Mouse (Mus musculus): ENCODE measurements around the gene Smad9.

The Smad9 gene

DNA sequence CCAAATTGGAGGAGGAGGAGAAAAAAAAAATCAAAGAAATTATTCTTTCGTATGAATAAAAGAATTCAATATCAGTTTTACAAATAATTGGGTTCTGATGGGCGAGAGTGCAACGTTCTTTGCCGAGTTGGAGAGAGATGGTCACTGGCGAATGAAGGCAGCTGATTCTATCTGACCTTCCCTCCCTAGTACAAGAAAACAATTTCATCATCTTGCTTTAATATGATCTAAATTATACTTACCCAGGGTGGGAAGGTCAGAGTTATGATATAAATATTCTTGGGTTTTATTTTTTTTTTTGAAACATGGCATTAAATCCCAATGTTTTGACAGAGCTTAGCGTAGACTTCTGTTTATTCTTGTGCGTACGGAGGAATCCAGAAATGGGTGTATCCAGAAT, 2.1 kb downstream of the Smad9 start:
- DNase-seq (ENCODE audit: low read depth, low spot score): no peak

DNA sequence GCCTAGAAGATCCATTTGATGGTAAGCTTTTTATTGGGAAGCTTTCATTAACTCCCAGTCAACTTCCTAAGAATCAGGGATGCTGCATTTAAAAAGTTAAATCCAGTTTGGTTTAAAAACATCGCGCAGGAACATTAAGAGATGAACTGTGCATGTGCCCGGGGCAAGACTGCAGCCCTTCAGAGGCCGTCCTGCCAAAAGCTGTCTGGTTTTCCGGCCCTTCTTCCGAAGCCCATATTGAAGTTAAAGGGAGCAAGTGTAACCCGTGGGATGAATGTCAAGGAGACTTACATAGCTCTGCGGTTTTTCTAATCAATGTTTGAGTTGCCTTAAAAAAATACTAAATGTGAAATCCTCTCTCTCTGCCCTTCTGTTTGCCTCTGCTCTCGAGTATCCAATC, 3.8 kb downstream of the Smad9 start:
- DNase-seq (ENCODE audit: low read depth, low spot score): no peak

- no peak for DNase-seq (ENCODE audit: low read depth, low spot score)
These were observed 5.1 kb downstream of the Smad9 start for GRCm38 (mm10) chr3:54760321-54761115.

DNA sequence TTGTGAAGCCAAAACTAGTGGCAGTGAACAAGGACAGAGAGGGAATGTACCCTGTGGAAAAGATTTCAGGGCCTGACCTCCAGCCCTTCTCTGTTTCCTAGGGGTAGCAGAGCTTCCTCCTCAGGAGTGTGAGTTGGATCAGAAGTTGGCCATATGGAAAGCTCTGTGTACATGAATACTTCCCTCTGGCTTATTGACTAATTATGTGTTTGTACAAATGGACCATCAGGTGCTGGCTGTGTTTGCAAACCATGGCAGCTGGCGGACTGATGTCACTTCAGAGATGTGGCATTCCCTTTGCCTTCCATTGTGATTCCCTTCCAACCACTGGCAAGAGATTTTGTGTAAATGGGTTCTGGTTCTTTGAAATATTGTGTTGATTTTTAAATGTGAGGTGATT, 5.9 kb downstream of the Smad9 start:
- no peak for DNase-seq (ENCODE audit: low read depth, low spot score)

DNA sequence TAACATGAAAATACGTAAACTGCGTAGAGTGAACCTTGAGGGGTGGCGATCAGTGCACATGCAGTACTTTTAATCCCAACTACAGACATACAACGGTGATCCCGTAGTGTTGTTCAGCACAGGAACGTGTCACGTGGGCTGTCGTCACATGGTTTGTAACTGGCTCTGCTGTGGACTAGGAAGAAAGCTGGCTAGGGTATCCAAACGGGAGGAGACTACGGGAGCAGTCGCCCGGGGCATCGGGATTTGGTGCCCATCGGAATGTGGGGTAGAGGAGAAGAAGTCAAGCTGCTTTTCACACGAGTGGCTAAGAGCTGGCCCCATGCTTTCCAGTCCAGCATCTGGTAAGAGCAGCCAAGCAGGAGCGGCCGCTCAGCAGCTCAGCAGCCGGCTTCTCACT, 9.0 kb downstream of the Smad9 start:
- peak; percentile 48 for DNase-seq (ENCODE audit: low read depth, low spot score)

DNA sequence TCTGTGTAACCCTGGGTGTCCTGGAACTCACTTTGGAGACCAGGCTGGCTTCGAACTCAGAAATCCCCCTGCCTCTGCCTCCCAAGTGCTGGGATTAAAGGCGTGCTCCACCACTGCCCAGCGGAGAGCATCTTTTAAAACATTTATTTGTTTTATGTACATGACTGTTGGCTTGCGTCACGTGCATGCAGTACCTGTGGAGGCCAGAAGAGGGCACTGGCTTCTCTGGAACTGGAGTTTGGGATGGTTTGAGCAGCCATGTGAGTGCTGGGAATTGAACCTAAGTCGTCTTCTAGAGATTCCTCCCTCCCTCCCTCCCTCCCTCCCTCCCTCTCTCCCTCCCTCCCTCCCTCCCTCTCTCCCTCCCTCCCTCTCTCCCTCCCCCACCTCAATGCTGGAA, 10.1 kb downstream of the Smad9 start:
- DNase-seq (ENCODE audit: low read depth, low spot score): peak; percentile 80

- DNase-seq (ENCODE audit: low read depth, low spot score): no peak
These were observed 10.7 kb downstream of the Smad9 start for GRCm38 (mm10) chr3:54766034-54766433.

- no peak for DNase-seq (ENCODE audit: low read depth, low spot score)
These were observed 11.4 kb downstream of the Smad9 start for GRCm38 (mm10) chr3:54766811-54767210.

DNA sequence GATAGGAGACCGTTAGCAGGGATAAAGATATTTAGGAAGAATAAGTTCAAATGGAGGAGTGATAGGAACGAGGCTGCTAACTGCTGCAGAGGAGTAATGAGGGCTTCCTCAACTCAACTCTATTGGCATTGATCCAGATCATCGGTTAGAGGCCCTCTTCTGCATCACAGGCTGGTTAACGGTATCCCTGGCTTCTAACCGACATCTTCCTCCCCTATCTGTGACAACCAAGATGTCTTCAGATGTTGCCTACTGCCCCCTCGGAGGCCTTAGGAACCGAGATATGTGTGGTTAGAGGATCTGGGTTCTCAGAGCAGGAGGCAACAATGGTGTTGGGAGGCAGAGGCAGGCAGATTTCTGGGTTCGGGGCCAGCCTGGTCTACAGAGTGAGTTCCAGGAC, 13.2 kb downstream of the Smad9 start:
- DNase-seq (ENCODE audit: low read depth, low spot score): no peak

DNA sequence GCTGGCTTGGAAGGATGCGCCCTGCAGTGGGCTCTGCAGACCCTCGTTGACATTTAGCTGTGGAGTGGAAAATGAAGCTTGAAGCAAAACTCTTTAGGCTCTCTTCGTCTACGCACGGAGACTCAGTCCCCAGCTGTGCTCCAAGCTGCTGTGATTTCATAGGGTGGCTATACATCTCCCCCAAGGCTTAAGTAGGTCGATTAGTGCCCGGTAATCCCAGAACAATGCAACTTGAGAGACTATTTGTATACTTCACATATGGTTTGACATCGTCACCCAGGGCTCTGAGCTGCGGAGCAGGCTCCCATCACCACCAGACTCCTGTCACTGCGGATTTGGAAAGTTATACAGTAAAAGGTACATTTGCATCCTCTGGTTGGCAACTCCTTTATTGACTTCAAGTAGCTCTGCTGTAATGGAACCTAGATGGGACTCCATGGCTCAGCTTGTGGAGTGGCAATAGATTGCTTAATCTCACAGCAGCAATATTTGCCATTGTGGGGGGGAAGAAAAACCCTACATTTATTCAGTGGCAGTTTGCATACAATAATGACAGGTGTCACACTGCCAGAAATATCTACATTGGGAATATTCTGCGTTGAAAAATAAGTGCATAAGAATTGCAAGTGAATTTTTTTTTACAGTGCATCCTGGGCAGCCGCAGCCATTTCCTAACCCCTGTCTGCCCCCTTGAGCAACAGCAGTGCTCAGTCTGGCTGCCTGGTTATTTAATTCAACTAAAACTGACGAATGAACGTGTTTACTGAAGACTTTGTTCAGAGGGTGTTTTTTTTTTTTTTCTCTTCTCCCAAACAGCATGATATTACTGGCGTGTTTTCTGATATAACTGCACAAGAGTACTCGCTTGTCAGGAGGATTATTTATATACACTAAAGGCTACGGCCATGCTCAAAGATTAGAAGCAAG, 14.2 kb downstream of the Smad9 start:
- DNase-seq (ENCODE audit: low read depth, low spot score): no peak

DNA sequence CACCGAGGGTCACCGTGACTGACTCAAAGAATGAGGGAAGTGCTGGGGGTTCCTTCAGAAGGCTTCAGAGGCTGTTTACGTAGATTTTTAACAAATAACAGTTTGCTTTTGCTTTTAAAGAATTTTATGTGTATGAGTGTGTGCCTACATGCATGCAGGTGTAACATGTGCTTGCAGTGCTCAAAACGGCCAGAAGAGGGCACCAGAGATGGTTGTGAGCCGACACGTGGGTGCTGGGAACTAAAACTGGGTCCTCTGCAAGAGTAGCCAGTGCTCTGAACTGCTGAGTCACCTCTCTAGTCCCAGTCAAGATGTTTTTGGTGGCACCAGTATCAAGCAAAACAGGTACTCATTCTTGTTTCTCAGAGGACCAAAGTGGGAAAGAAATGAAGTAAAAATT, 18.2 kb downstream of the Smad9 start:
- peak; percentile 69 for DNase-seq (ENCODE audit: low read depth, low spot score)

DNA sequence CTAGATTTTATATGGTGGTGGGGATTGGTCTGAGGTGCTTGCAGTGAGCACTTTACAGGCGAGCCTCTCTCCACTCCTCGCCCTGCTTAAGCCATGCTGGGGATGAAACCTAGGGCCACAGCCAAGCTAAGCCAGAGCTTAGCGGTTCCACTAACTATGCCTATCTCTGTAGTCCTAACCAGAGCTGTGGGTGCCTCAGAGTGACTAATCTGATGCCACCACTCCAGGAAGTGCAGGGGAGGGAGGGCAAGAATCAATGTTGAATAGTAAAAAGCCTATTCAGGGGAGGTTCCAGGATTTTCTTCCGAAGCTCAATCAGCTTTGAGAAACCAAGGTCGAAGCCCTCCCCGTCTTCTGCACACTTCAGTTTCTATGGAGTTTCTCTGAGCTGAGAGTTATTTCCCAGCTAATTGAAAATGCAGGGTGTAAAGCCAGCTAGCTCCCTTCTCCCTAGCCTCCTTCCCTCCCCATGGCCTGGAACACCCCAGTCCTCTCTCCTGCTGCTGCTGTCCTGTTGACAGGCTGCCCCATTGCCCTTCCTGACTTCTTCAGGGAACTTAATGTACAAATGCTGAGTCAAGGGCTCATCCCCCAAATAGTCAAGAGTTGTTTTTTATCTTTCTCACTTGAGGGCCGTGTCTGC, 20.7 kb downstream of the Smad9 start:
- no peak for DNase-seq (ENCODE audit: low read depth, low spot score)

DNA sequence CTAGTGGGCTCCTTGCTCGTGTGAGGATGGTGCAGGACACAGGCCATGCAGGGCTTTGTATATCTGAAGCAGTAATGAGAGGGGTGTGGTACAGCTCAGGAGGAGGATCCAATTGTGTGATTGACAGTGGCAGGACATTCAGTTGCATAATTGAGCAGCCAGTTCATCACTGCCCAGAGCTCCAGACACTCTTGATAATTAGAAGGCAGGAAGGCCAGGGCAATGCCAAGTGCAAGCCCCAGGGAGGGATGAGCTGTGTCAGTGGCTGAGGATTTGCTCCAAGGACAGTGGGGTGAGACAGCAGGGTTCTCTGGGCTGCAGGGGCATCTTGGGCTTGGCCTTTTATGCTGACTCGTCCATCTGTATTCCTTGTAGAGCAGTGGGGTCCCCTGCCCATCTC, 35.2 kb downstream of the Smad9 start:
- no peak for DNase-seq (ENCODE audit: low read depth, low spot score)

DNA sequence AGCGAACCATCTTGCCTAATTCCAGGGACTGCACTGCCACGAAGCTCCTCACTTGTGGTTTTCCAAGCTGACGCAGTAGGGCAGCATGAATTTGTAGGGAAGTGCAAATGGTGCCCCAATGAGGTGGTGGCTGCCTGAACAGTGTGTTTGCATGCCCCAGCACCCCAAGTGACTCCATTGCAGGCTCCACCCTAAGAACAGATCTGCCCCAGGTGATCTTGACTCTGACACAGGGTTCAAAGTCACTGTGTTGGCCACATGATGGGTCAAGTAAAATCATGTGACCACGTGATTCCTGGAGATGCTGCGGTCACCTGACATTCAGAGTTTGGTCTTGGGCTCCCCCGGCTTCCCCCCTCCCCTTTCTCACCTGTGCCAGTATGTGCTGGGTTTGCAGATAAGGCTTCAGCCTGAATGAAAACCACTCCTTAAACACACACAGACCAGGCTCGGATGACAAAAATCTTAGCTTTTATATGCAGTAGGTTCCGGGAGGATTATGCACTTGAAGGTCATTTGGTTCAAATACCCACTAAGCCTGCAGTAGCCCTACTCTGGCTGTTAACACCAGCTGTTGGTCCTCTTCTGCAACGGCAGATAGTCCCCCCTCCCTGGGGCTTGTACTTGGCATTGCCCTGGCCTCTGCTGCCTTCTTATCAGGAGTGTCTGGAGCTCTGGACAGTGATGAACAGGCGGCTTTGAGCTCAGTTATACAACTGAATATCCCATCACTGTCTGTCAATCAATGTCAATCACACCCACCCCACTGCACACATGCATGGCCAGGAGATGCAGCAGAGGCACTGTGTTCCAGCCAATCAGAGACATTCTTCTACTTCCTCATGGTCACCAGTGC, 36.7 kb downstream of the Smad9 start:
- DNase-seq (ENCODE audit: low read depth, low spot score): no peak

GRCm38 (mm10) chr3:54793762-54794161, 38.4 kb downstream of the Smad9 start:
- peak; percentile 51 for DNase-seq (ENCODE audit: low read depth, low spot score)

GRCm38 (mm10) chr3:54795379-54795778, 40.0 kb downstream of the Smad9 start:
- DNase-seq (ENCODE audit: low read depth, low spot score): peak; percentile 42

GRCm38 (mm10) chr3:54795806-54796205, 40.4 kb downstream of the Smad9 start:
- no peak for DNase-seq (ENCODE audit: low read depth, low spot score)

DNA sequence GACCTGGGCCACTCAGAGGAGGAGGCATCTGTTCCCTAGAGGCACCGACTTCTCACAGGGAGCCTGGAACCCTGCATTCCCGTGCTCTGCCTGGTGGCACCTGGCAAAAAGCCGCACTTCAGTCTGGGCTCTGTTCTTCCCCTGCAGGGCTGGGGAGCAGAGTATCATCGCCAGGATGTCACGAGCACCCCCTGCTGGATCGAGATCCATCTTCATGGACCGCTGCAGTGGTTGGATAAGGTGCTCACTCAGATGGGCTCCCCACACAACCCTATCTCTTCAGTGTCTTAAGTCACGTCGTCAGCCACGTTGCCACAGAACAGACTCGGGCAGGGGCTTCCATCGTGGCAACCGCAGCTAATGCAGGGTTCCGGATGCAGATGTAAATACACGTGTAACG, 41.8 kb downstream of the Smad9 start:
- DNase-seq (ENCODE audit: low read depth, low spot score): peak; percentile 91

- no peak for DNase-seq (ENCODE audit: low read depth, low spot score)
These were observed 48.3 kb downstream of the Smad9 start for GRCm38 (mm10) chr3:54803713-54804112.

DNA sequence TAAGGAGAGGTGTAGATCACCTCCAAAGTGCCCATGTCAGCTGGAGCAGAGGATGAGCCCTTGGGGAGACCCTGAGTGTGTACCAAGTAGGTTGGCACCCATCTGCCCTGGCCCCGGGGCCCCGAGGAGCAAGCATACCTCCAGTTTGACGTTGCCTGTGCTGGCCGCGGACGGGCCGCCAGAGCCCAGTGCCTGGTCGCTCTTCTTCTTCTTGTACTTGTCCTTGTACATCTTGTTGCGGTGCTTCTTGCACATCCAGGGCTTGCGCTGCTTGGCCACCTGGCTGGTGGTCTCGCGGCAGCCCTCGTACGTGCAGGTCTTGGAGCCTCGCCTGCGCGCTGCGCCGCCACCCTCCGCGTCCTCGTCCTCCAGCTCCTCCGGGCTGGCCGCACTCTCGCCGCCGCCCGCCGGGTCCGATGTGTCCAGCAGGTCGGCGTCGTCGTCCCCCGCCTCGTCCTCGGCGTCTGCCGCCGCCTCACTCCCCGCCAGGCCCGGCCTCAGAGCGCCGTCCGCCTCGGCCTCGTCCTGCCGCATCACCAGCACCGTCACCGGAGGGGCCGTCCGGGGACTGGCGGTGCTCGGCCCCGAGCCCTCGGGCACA, 51.8 kb downstream of the Smad9 start:
- DNase-seq (ENCODE audit: low read depth, low spot score): peak; percentile 20

DNA sequence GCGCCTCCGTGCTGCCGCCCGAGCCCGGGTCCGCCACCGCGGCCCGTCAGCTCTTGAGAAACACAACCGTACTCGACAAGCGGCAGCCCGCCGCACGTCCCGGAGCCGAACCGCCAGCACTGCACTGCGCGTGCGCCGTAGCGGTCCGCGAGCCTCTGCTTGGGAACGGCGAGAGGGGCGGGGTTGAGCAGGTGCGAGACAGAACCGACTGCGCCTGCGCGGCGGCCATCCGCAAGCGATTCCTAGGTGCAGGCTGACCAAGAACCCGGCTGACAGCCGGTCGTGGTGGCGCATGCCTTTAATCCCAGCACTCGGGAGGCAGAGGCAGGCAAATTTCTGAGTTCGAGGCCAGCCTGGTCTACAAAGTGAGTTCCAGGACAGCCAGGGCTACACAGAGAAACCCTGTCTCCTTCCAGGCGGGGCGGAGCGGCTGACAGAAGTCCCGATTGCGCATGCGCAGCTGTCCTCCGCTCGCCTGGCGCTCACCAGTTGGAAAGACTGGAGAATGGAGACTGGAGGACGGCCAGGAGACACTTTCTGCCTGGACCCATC, 52.4 kb downstream of the Smad9 start, which contains the start of gene Rfxap:
Rfxap (minus strand) TSS at position 126 of the 552 bp plus-strand sequence.
- DNase-seq (ENCODE audit: low read depth, low spot score): peak; percentile 94

Data from ES-CJ7 (cell line).